Mouse (Mus musculus) bone marrow, adult 2 months (tissue): ENCODE measurements at regions not wholly inside any gene's neighbourhood (a gene's known extent, or its start where the extent isn't known, plus 50 kb on each side); places are given as distances from the start of the nearest gene placed in this dataset.

ENCODE experiments used
- CTCF ChIP-seq: fragments of 200-500 bp; IDR thresholded peaks from 2 replicates; pipeline ENCODE4 v1.5.1; 2011; ENCODE audit warnings: low read length, control low read depth; ENCODE audit not compliant: control insufficient read depth, insufficient read depth
- POLR2A ChIP-seq: fragments of 200-500 bp; IDR thresholded peaks from 2 replicates; pipeline ENCODE4 v1.6.1; 2011; ENCODE audit warnings: low read depth, mild to moderate bottlenecking, control low read depth, low read length, borderline replicate concordance; ENCODE audit not compliant: control insufficient read depth

- TF ChIP-seq POLR2A (no peak), CTCF (no peak)
Observed at GRCm38 (mm10) chr9:101714805-101715204, 146.8 kb upstream of the 9630041A04Rik start.
